Mouse (Mus musculus) skeletal muscle tissue, postnatal 0 days (tissue): ENCODE results near the gene Ano7. TPM values are rescaled to one million over a fixed set of nuclear protein-coding genes. Genes with fewer than 3 reads are reported as not detected.

Experiments
- microRNA-seq, 2 experiments: library from miRNA; unstranded; fragments of <30 nt; microRNA quantifications; one replicate each; pipeline ENCODE4; 2016
- polyA plus RNA-seq: library from polyadenylated mRNA; unstranded; fragments of >200 nt; fragmentation: Nextera tagmentation; extraction: Ambion mirVana; gene quantifications from 2 replicates; pipeline ENCODE4 v1.2.1, GENCODE M21; 2015

The Ano7 gene
- polyA plus RNA-seq: 0.06 and 0.34 TPM in 2 replicates

GRCm38 (mm10) chr1:93373665-93374064 lies at the start of gene Ano7:
Gene Ano7 (plus strand): TSS chr1:93373930.

GRCm38 (mm10) chr1:93342648-93343503 lies 30.9 kb upstream of the Ano7 start, which contains the start of the genes Ppp1r7 and Pask:
Gene Ppp1r7 (plus strand): TSS chr1:93342854.
Gene Pask (minus strand): TSS chr1:93343482.

Small RNA genes lying within 50 kb of the gene (microRNA-seq; reads per million reads assigned to microRNA genes)
- 0 reads per million in 2 experiments for gene Mir6345
- 0 reads per million in 2 experiments for gene Mir6902

Other genes starting within 250 kb of the Ano7 start
- gene Agxt, start 238.7 kb upstream of the Ano7 start, polyA plus RNA-seq: 0.24 and 0.27 TPM in 2 replicates
- gene 2310007B03Rik, start 213.0 kb upstream of the Ano7 start, polyA plus RNA-seq: 0.54 TPM in 1 of 2 replicates, not detected in the other
- 0.02 and 0.03 TPM in 2 replicates for gene Crocc2, start 205.2 kb upstream of the Ano7 start, polyA plus RNA-seq
- 1.2 and 2.0 TPM in 2 replicates for gene Sned1, start 138.1 kb upstream of the Ano7 start, polyA plus RNA-seq
- 16.2 and 18.2 TPM in 2 replicates for gene Mterf4, start 68.0 kb upstream of the Ano7 start, polyA plus RNA-seq
- gene Ppp1r7, start 31.1 kb upstream of the Ano7 start, polyA plus RNA-seq: 30.8 and 34.9 TPM in 2 replicates
- gene Pask, start 30.4 kb upstream of the Ano7 start, polyA plus RNA-seq: 2.0 and 2.8 TPM in 2 replicates
- 93.8 and 113 TPM in 2 replicates for gene Hdlbp, start 104.9 kb downstream of the Ano7 start, polyA plus RNA-seq
- gene Farp2, start 138.1 kb downstream of the Ano7 start, polyA plus RNA-seq: 3.3 and 3.4 TPM in 2 replicates